Mouse (Mus musculus) bone marrow macrophage, adult 2 months (primary cell): Measurements from ENCODE around the gene S100a3.

ENCODE experiments used
- CTCF ChIP-seq: IDR thresholded peaks from 2 replicates; pipeline ENCODE4 v1.5.1; 2012; ENCODE audit warnings: low read depth, mild to moderate bottlenecking, low read length, moderate library complexity
- POLR2A ChIP-seq: IDR thresholded peaks from 2 replicates; pipeline ENCODE4 v1.6.1; 2012; ENCODE audit warnings: mild to moderate bottlenecking, low read depth, low read length, borderline replicate concordance

- TF ChIP-seq POLR2A (no peak), CTCF (no peak)
These were observed 71.6 kb downstream of the S100a3 start for GRCm38 (mm10) chr3:90631984-90632383.
